Mouse (Mus musculus): Measurements from ENCODE around the gene Adm.

DNA sequence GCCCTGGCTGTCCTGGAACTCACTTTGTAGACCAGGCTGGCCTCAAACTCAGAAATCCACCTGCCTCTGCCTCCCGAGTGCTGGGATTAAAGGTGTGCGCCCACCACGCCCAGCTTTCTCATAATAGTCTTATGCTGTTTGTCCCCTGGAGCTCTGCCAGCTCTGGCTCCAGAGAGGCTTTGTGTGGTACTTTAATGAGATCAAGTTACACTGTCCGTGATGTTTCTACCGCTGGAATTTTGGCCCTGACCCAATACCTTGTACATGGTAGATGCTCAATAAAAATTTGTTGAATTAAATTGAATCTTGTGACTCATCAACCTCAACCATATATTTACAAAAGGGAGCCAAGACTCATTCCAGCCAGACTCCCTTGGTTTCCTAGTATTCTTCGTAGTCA is 23.6 kb downstream of the Adm start:
- TF ChIP-seq POLR2A (IDR thresholded peaks at IDR 0.05; ENCODE audit: extremely low read depth, insufficient read depth, low read length) (no peak), CTCF (IDR thresholded peaks at IDR 0.05; ENCODE audit: low read depth, low read length) (no peak)
